Mouse (Mus musculus) lung, adult 2 months (tissue): Measurements from ENCODE around the gene Ephx4.

ENCODE experiments used
- CTCF ChIP-seq: fragments of 200-500 bp; IDR thresholded peaks from 2 replicates; pipeline ENCODE4 v1.5.1; 2011; ENCODE audit warnings: mild to moderate bottlenecking, low read length, control low read depth; ENCODE audit not compliant: insufficient read depth
- POLR2A ChIP-seq: fragments of 200-500 bp; IDR thresholded peaks from 2 replicates; pipeline ENCODE4 v1.6.1; 2011; ENCODE audit warnings: low read depth, mild to moderate bottlenecking, control low read depth, low read length, borderline replicate concordance; ENCODE audit errors: extremely low read depth

DNA sequence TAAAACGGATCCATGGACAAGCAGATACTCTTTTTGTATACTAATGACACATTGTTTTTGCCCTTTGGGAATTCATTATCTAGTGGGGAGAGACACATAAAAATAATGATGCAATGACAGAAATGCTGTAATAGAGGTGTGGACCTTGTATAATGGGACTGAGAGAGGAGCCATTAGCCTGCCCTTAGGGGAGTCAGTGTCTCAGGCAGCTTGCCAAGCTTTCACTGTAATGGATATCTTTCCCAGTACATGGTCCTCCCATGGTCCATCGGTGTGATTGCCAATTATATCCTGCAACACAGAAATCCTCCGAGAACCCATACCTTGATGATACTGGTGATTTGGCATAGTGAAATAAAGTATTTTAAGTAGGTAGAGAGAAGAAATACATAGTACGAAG is 41.7 kb downstream of the Ephx4 start:
- TF ChIP-seq CTCF (no peak), POLR2A (no peak)
